Mouse (Mus musculus): ENCODE results near the gene Clec16a. TPM values are rescaled to one million over a fixed set of nuclear protein-coding genes. Genes with fewer than 3 reads are reported as not detected.

Clec16a gene
- polyA plus RNA-seq, 1 experiment from 2014 or later: 11.3 TPM

DNA sequence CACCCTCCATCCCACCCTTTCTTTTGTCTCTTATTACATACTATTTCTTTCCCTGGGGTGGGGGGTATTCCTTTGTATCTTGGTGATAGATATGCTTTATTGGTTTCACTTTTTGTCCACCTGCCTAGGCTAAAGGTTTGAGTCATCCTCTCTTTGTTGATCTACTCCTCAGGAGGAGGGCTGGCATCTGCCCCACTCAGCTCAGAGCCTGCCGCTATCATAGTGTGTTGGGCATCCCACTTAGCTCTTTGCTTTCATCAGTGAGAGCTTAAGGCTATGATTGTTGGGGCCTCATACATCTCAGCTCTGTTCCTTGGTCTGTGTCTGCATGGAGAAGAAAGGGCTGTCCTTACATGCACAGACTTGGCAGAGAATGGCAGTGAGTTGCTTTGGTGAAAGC, 81.0 kb downstream of the Clec16a start:
- ATAC-seq (no peak), DNase-seq (no peak)
- no peaks in the 10 kb centered on the region; the same call in 1 of the 2 replicates for H3K36me3 ChIP-seq (replicated peaks; ENCODE audit: insufficient read depth, low read length)
- H3K4me3 ChIP-seq (ENCODE audit: low read depth, low read length): no peak overlapping the region
- TF ChIP-seq CTCF (IDR thresholded peaks at IDR 0.05; ENCODE audit: low read depth) (no peak), EP300 (IDR thresholded peaks at IDR 0.05; ENCODE audit: low read depth) (no peak)
- H3K4me1 ChIP-seq (ENCODE audit: insufficient read depth): peaks cover 7% of the 10 kb centered on the region
- H3K9ac ChIP-seq (replicated peaks): no peak overlapping the region
- no peaks in the 10 kb centered on the region for H3K27me3 ChIP-seq (ENCODE audit: insufficient read depth, low read length)
- H3K27ac ChIP-seq (ENCODE audit: low read depth): no peak overlapping the region
- WGBS (ENCODE audit: insufficient replicate concordance): 81% methylated on average over 1 of the region's 1 CpGs
- H3K9me3 ChIP-seq (ENCODE audit: low read length): no peaks in the 10 kb centered on the region
- no peak overlapping the region for H3K4me2 ChIP-seq (ENCODE audit: low read depth, low read length)

DNA sequence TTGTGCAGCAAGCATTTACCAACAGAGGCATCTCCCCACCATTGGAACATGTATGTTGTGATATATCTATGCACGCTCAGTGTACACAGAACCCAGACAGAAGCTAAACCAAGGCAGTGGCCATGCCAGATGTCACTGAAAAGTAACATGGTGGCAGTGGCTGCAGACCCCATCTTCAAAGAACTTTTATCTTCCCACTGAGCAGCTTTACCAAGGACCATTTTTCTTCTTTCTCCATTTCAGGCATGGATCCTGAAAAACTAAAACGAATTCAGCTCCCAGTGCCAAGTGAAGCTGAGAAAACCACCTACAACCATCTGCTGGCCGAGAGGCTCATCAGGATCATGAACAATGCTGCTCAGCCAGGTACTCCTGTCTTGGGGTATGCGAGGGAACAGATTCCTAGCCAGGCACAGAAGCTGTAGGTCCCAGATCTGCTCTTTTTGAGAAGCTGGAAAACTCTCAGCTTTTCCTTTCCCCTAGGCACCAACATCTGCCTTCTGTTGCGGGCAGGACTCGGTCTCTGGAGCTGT, 82.1 kb downstream of the Clec16a start:
- Histone ChIP-seq H3K9ac (replicated peaks) (no peak overlapping the region), H3K27ac (ENCODE audit: low read depth) (no peak overlapping the region), H3K4me1 (ENCODE audit: insufficient read depth) (peaks cover 7% of the 10 kb centered on the region), H3K4me3 (ENCODE audit: low read depth, low read length) (no peak overlapping the region), H3K4me2 (ENCODE audit: low read depth, low read length) (no peak overlapping the region), H3K27me3 (ENCODE audit: insufficient read depth, low read length) (no peaks in the 10 kb centered on the region), H3K9me3 (ENCODE audit: low read length) (no peaks in the 10 kb centered on the region), H3K36me3 (replicated peaks; ENCODE audit: insufficient read depth, low read length) (no peaks in the 10 kb centered on the region; the same call in 1 of the 2 replicates)
- ATAC-seq: no peak
- WGBS (ENCODE audit: insufficient replicate concordance): 87% methylated on average over 6 of the region's 6 CpGs
- DNase-seq: no peak
- no peak for TF ChIP-seq EP300 (IDR thresholded peaks at IDR 0.05; ENCODE audit: low read depth)
- TF ChIP-seq CTCF (IDR thresholded peaks at IDR 0.05; ENCODE audit: low read depth): no peak

DNA sequence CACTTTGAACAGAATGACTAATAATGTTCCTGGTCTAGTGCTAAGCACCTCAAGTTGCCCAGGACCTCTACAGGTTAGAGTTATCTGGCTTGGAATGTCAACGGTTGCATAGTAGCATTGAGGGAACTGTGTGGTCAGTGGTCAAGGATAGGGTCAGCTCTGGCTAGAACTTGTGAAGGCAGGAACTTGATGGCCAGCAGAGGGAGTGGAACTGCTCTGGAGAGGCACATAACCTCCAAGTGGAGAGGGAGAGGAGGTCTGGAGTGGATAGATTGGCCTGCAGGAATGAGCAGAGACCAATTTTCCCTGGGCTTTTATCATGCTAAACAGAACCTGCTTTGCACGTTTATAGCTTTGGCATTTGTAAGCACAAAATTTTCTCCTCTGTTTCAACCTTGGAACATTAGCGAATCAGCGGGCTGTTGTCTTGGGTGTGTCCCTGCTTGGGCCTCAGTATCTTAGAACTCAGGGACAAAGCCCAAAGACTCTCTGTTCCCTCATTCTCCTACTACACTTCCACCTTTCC, 83.0 kb downstream of the Clec16a start:
- no peaks in the 10 kb centered on the region for H3K27me3 ChIP-seq (ENCODE audit: insufficient read depth, low read length)
- TF ChIP-seq CTCF (IDR thresholded peaks at IDR 0.05; ENCODE audit: low read depth) (peak; percentile 38), EP300 (IDR thresholded peaks at IDR 0.05; ENCODE audit: low read depth) (no peak)
- no peak for DNase-seq

DNA sequence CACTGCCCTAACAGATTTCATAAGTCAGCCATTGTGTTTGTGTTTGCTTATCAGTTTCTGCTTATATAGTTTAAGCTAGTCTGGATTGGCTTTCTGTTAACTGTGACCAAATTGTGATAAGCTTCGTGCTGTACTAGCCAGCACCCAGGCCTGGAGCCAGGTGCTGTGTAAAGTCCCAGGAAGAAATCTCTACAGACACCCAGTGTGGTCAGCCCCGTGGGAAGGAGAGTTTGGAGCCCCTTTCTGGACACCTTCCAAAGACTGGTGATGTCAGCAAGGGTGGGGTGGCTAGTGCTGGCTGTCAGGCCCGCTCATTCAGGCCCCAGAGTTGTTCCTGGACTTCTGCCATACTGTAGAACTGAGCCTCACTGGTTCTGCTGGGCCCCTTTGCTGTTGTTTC, 83.8 kb downstream of the Clec16a start:
- no peaks in the 10 kb centered on the region; the same call in 1 of the 2 replicates for H3K36me3 ChIP-seq (replicated peaks; ENCODE audit: insufficient read depth, low read length)
- no peak overlapping the region for H3K9ac ChIP-seq (replicated peaks)
- no peak for TF ChIP-seq EP300 (IDR thresholded peaks at IDR 0.05; ENCODE audit: low read depth)
- no peak for TF ChIP-seq CTCF (IDR thresholded peaks at IDR 0.05; ENCODE audit: low read depth)
- no peak overlapping the region for H3K27ac ChIP-seq (ENCODE audit: low read depth)
- H3K27me3 ChIP-seq (ENCODE audit: insufficient read depth, low read length): no peaks in the 10 kb centered on the region
- peak; percentile 23; the same call in 1 of the 2 replicates for ATAC-seq
- no peak overlapping the region for H3K4me3 ChIP-seq (ENCODE audit: low read depth, low read length)
- H3K4me2 ChIP-seq (ENCODE audit: low read depth, low read length): no peak overlapping the region
- H3K4me1 ChIP-seq (ENCODE audit: insufficient read depth): peaks cover 7% of the 10 kb centered on the region
- no peaks in the 10 kb centered on the region for H3K9me3 ChIP-seq (ENCODE audit: low read length)
- WGBS (ENCODE audit: insufficient replicate concordance): 33% methylated on average over 3 of the region's 3 CpGs
- no peak for DNase-seq

More for the DNA sequence above, 83.0 kb downstream of the Clec16a start:
- Histone ChIP-seq H3K4me3 (ENCODE audit: low read depth, low read length) (no peak overlapping the region), H3K9me3 (ENCODE audit: low read length) (no peaks in the 10 kb centered on the region), H3K4me2 (ENCODE audit: low read depth, low read length) (no peak overlapping the region), H3K4me1 (ENCODE audit: insufficient read depth) (peaks cover 7% of the 10 kb centered on the region), H3K9ac (replicated peaks) (no peak overlapping the region), H3K27ac (ENCODE audit: low read depth) (no peak overlapping the region), H3K36me3 (replicated peaks; ENCODE audit: insufficient read depth, low read length) (no peaks in the 10 kb centered on the region; the same call in 1 of the 2 replicates)
- ATAC-seq: no peak
- 64% methylated on average over 4 of the region's 4 CpGs for WGBS (ENCODE audit: insufficient replicate concordance)

DNA sequence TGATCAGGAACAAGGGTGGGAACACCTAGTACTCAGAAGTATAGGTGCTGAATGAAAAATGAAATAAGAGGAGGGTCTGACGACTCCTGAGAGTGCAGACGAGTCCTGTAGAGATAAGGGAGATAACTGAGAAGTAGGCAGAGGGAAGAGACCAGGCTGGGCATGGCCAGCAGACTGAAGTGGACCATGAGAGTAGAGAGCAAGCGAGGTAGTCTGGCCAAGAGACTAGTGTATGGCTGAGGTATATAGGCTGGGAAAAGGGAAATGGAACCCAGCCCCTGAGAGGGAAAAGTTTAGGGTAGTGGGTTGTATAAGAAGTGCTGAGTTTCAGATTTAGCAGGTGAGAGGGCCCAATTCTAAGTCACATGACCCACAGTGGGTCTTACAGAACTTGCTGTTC, 84.2 kb downstream of the Clec16a start:
- ATAC-seq (no peak), DNase-seq (no peak)
- Histone ChIP-seq H3K36me3 (replicated peaks; ENCODE audit: insufficient read depth, low read length) (no peaks in the 10 kb centered on the region; the same call in 1 of the 2 replicates), H3K4me1 (ENCODE audit: insufficient read depth) (peaks cover 7% of the 10 kb centered on the region), H3K9ac (replicated peaks) (no peak overlapping the region), H3K4me3 (ENCODE audit: low read depth, low read length) (no peak overlapping the region), H3K9me3 (ENCODE audit: low read length) (no peaks in the 10 kb centered on the region), H3K27me3 (ENCODE audit: insufficient read depth, low read length) (no peaks in the 10 kb centered on the region), H3K4me2 (ENCODE audit: low read depth, low read length) (no peak overlapping the region), H3K27ac (ENCODE audit: low read depth) (no peak overlapping the region)
- WGBS (ENCODE audit: insufficient replicate concordance): 53% methylated on average over 3 of the region's 3 CpGs
- TF ChIP-seq EP300 (IDR thresholded peaks at IDR 0.05; ENCODE audit: low read depth): no peak
- no peak for TF ChIP-seq CTCF (IDR thresholded peaks at IDR 0.05; ENCODE audit: low read depth)

DNA sequence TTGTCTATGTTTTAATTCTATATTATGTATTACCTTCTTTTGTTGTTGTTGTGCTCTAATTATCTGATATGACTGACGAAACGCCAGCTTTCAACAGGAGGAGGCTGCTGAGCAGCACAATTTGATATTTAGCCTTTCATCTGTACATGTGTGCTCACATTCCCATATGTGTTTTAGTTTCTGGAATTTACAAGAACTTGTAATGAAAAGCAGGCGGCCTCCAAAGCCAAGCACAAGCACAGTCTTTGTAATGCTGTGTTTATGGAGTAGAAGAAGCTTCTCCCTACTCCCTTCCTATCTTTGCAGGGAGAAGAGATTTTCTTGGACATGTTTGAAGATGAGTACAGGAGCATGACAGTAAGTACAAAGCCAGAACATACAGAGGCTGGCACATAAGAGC, 89.8 kb downstream of the Clec16a start:
- H3K4me1 ChIP-seq (ENCODE audit: insufficient read depth): peaks cover 7% of the 10 kb centered on the region
- no peak overlapping the region for H3K4me2 ChIP-seq (ENCODE audit: low read depth, low read length)
- no peak for TF ChIP-seq EP300 (IDR thresholded peaks at IDR 0.05; ENCODE audit: low read depth)
- TF ChIP-seq CTCF (IDR thresholded peaks at IDR 0.05; ENCODE audit: low read depth): no peak
- H3K4me3 ChIP-seq (ENCODE audit: low read depth, low read length): no peak overlapping the region
- DNase-seq: no peak
- no peak for ATAC-seq
- H3K27me3 ChIP-seq (ENCODE audit: insufficient read depth, low read length): no peaks in the 10 kb centered on the region
- H3K9ac ChIP-seq (replicated peaks): no peak overlapping the region
- no peak overlapping the region for H3K27ac ChIP-seq (ENCODE audit: low read depth)
- no peaks in the 10 kb centered on the region; the same call in 1 of the 2 replicates for H3K36me3 ChIP-seq (replicated peaks; ENCODE audit: insufficient read depth, low read length)
- no peaks in the 10 kb centered on the region for H3K9me3 ChIP-seq (ENCODE audit: low read length)
- WGBS (ENCODE audit: insufficient replicate concordance): 80% methylated on average over 3 of the region's 3 CpGs
